Mouse (Mus musculus) embryonic facial prominence, embryonic 12.5 days (tissue): Measurements from ENCODE around the gene Htr6. TPM values are rescaled to one million over a fixed set of nuclear protein-coding genes. Genes with fewer than 3 reads are reported as not detected.

Source experiments
- ATAC-seq: fragments of 200-750 bp; cut with Nextera tagmentation; 2 replicates; pipeline ENCODE4 v1.8.0; 2017; ENCODE audit not compliant: insufficient number of reproducible peaks, insufficient read depth, low FRiP score, low TSS enrichment
- H3K27ac ChIP-seq: fragments of 300-500 bp; sonication (generic); 2 replicates; pipeline ENCODE4 v1.5.1; 2016; ENCODE audit warnings: mild to moderate bottlenecking
- H3K27me3 ChIP-seq: fragments of 300-500 bp; sonication (generic); 2 replicates; pipeline ENCODE4 v1.6.1; 2016; ENCODE audit warnings: mild to moderate bottlenecking, moderate library complexity
- H3K36me3 ChIP-seq: fragments of 300-500 bp; sonication (generic); 2 replicates; pipeline ENCODE4 v1.6.1; 2016; ENCODE audit warnings: mild to moderate bottlenecking
- H3K4me1 ChIP-seq: fragments of 300-500 bp; sonication (generic); 2 replicates; pipeline ENCODE4 v1.6.1; 2016
- H3K4me2 ChIP-seq: fragments of 300-500 bp; sonication (generic); replicated peaks from 2 replicates; pipeline ENCODE4 v1.6.1; 2016; ENCODE audit warnings: mild to moderate bottlenecking, moderate library complexity
- H3K4me3 ChIP-seq: fragments of 300-500 bp; sonication (generic); 2 replicates; pipeline ENCODE4 v1.5.1; 2016; ENCODE audit warnings: mild to moderate bottlenecking
- H3K9ac ChIP-seq: fragments of 300-500 bp; sonication (generic); 2 replicates; pipeline ENCODE4 v1.6.1; 2016; ENCODE audit warnings: mild to moderate bottlenecking, moderate library complexity
- H3K9me3 ChIP-seq: fragments of 300-500 bp; sonication (generic); 2 replicates; pipeline ENCODE4 v1.6.1; 2016; ENCODE audit warnings: mild to moderate bottlenecking, moderate library complexity
- WGBS: fragments of 180-500 bp; shearing (Covaris S2); methylation state at CpG from one replicate; pipeline ENCODE4 v1.1.7; 2016; 5-methylcytosine and 5-hydroxymethylcytosine counted together
- polyA plus RNA-seq: library from polyadenylated mRNA; unstranded; fragments of >200 nt; fragmentation: Nextera tagmentation; extraction: Ambion mirVana; gene quantifications from 2 replicates; pipeline ENCODE4 v1.2.1, GENCODE M21; 2016

The Htr6 gene
- polyA plus RNA-seq, 1 experiment from 2014 or later, result 0.40 TPM

- Histone ChIP-seq H3K4me3 (no peak overlapping the region), H3K27me3 (no peaks in the 10 kb centered on the region), H3K4me2 (no peak overlapping the region), H3K9ac (no peak overlapping the region), H3K9me3 (no peaks in the 10 kb centered on the region), H3K27ac (no peak overlapping the region), H3K4me1 (no peaks in the 10 kb centered on the region), H3K36me3 (no peaks in the 10 kb centered on the region)
- WGBS, result 22% methylated on average over 2 of the region's 2 CpGs
- ATAC-seq, result no peak
These were observed 51.0 kb downstream of the Htr6 start for GRCm38 (mm10) chr4:139024379-139024778.

GRCm38 (mm10) chr4:139020385-139020784 lies 55.0 kb downstream of the Htr6 start:
- 86% methylated on average over 3 of the region's 3 CpGs for WGBS
- H3K27ac ChIP-seq, result no peak overlapping the region
- H3K9me3 ChIP-seq, result no peaks in the 10 kb centered on the region
- H3K4me3 ChIP-seq, result no peak overlapping the region
- no peak overlapping the region for H3K4me2 ChIP-seq
- ATAC-seq, result no peak
- no peaks in the 10 kb centered on the region for H3K27me3 ChIP-seq
- H3K9ac ChIP-seq, result no peak overlapping the region
- no peaks in the 10 kb centered on the region for H3K4me1 ChIP-seq
- no peaks in the 10 kb centered on the region for H3K36me3 ChIP-seq

DNA sequence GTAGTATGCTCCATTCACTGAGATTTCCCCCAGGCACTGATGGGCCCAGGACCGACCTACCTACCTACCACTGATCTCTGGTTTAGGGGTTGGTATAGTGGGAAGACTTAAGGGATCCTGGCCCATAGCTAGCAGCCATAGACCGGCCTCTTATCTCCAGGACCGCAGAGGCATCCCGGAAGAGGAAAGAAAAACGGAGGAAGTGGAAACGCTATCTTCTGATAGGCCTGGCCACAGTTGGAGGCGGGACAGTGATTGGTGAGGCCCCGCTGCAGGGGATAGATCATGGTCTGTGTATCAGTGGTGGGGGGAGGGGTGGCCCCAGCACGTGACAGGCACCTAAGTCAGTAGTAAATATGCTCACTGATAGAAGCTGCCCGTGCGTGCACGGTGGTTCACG lies 56.0 kb downstream of the Htr6 start:
- Histone ChIP-seq H3K36me3 (no peaks in the 10 kb centered on the region), H3K4me3 (no peak overlapping the region), H3K27ac (no peak overlapping the region), H3K27me3 (no peaks in the 10 kb centered on the region), H3K9me3 (0 out of 2 replicates have a peak, but pooled peaks cover 3% of the 10 kb centered on the region), H3K4me1 (no peaks in the 10 kb centered on the region), H3K9ac (no peak overlapping the region), H3K4me2 (no peak overlapping the region)
- no peak for ATAC-seq
- WGBS, result 71% methylated on average over 13 of the region's 13 CpGs

GRCm38 (mm10) chr4:139018976-139019375 lies 56.4 kb downstream of the Htr6 start:
- Histone ChIP-seq H3K9me3 (0 out of 2 replicates have a peak, but pooled peaks cover 3% of the 10 kb centered on the region), H3K4me3 (no peak overlapping the region), H3K9ac (no peak overlapping the region), H3K27me3 (no peaks in the 10 kb centered on the region), H3K4me1 (no peaks in the 10 kb centered on the region), H3K36me3 (no peaks in the 10 kb centered on the region), H3K27ac (no peak overlapping the region), H3K4me2 (no peak overlapping the region)
- 67% methylated on average over 4 of the region's 4 CpGs for WGBS
- no peak for ATAC-seq

- Histone ChIP-seq H3K9ac (no peak overlapping the region), H3K4me2 (no peak overlapping the region), H3K4me1 (no peaks in the 10 kb centered on the region), H3K4me3 (no peak overlapping the region), H3K9me3 (0 out of 2 replicates have a peak, but pooled peaks cover 3% of the 10 kb centered on the region), H3K27ac (no peak overlapping the region), H3K36me3 (no peaks in the 10 kb centered on the region), H3K27me3 (no peaks in the 10 kb centered on the region)
- 86% methylated on average over 14 of the region's 14 CpGs for WGBS
- no peak for ATAC-seq
These were observed 57.0 kb downstream of the Htr6 start for GRCm38 (mm10) chr4:139018388-139018787.

DNA sequence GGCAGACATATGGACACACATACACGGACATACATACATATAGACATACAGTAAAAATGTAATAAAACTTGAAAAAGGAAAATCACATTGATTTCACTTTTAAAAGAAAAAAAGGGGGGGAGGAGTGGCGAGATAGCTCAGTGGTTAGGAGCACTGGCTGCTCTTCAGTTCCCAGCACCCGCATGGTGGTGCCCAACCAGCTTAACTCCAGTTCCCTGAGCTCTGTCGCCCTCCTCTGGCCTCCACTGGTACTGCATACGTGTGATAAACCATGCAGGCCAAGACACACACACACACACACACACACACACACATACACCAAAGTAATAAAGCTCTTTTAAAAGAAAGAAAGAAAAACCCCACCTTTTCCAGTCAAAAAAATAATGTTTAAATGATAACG lies 60.6 kb downstream of the Htr6 start:
- no peaks in the 10 kb centered on the region for H3K27me3 ChIP-seq
- 82% methylated on average over 6 of the region's 6 CpGs for WGBS
- ATAC-seq, result no peak
- no peaks in the 10 kb centered on the region for H3K4me1 ChIP-seq
- 0 out of 2 replicates have a peak, but pooled peaks cover 3% of the 10 kb centered on the region for H3K9me3 ChIP-seq
- no peak overlapping the region for H3K4me3 ChIP-seq
- H3K4me2 ChIP-seq, result no peak overlapping the region
- no peaks in the 10 kb centered on the region for H3K36me3 ChIP-seq
- H3K9ac ChIP-seq, result no peak overlapping the region
- no peak overlapping the region for H3K27ac ChIP-seq

GRCm38 (mm10) chr4:139013281-139013680 lies 62.1 kb downstream of the Htr6 start:
- H3K36me3 ChIP-seq, result no peaks in the 10 kb centered on the region
- H3K9me3 ChIP-seq, result 0 out of 2 replicates have a peak, but pooled peaks cover 3% of the 10 kb centered on the region
- ATAC-seq, result no peak
- H3K4me1 ChIP-seq, result no peaks in the 10 kb centered on the region
- H3K27ac ChIP-seq, result no peak overlapping the region
- no peaks in the 10 kb centered on the region for H3K27me3 ChIP-seq
- 85% methylated on average over 11 of the region's 11 CpGs for WGBS
- no peak overlapping the region for H3K4me2 ChIP-seq
- no peak overlapping the region for H3K9ac ChIP-seq
- no peak overlapping the region for H3K4me3 ChIP-seq

DNA sequence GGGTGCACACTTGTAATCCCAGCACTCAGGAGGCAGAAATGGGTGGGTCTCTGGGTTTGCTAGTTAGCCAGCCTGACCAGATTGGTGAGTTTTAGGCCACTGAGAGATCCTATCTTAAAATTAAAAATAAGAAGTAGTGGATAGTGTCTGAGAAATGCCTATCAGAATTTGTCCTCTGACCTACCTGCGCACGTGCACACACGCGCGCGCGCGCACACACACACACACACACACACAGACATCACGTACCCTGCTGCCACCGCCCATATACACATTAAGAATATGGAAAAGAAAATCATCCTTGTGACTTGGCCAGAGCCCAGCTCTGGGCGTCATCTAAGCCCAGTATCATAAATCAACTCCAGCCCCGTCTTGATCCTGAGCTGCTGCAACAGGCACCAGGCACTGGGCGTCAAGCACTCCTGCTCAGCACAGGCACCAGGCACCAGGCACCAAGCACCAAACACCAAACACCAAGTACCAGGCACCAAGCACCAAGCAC lies 64.1 kb downstream of the Htr6 start:
- H3K9ac ChIP-seq, result no peak overlapping the region
- WGBS, result 93% methylated on average over 13 of the region's 13 CpGs

More for the DNA sequence above, 64.1 kb downstream of the Htr6 start:
- no peak overlapping the region for H3K27ac ChIP-seq
- H3K27me3 ChIP-seq, result no peaks in the 10 kb centered on the region
- no peak overlapping the region for H3K4me2 ChIP-seq
- ATAC-seq, result no peak
- H3K4me3 ChIP-seq, result no peak overlapping the region
- H3K9me3 ChIP-seq, result 0 out of 2 replicates have a peak, but pooled peaks cover 3% of the 10 kb centered on the region
- H3K36me3 ChIP-seq, result no peaks in the 10 kb centered on the region
- no peaks in the 10 kb centered on the region; the same call in 1 of the 2 replicates for H3K4me1 ChIP-seq

Other genes with a start within 250 kb of the Htr6 start
- 0.82 and 0.84 TPM in 2 replicates for gene Pla2g5, start 212.1 kb downstream of the Htr6 start, polyA plus RNA-seq
- gene Gm13030, start 201.6 kb downstream of the Htr6 start, polyA plus RNA-seq, result not detected in 2 replicates
- gene Pla2g2e, start 197.6 kb downstream of the Htr6 start, polyA plus RNA-seq, result not detected in 2 replicates
- gene Otud3, start 161.6 kb downstream of the Htr6 start, polyA plus RNA-seq, result 4.0 and 4.6 TPM in 2 replicates
- gene Rnf186, start 108.5 kb downstream of the Htr6 start, polyA plus RNA-seq, result not detected in 2 replicates
- 2.9 and 3.7 TPM in 2 replicates for gene Tmco4, start 102.7 kb downstream of the Htr6 start, polyA plus RNA-seq
- gene Nbl1, start 17.4 kb upstream of the Htr6 start, polyA plus RNA-seq, result 160 and 161 TPM in 2 replicates
- gene Minos1, start 55.5 kb upstream of the Htr6 start, polyA plus RNA-seq, result 505 and 512 TPM in 2 replicates
- 415 TPM in 2 replicates for gene Capzb, start 117.3 kb upstream of the Htr6 start, polyA plus RNA-seq
- 15.0 and 17.0 TPM in 2 replicates for gene Pqlc2, start 235.1 kb upstream of the Htr6 start, polyA plus RNA-seq
- 134 TPM in 2 replicates for gene Akr7a5, start 235.2 kb upstream of the Htr6 start, polyA plus RNA-seq